Mouse (Mus musculus) testis, adult 2 months (tissue): ENCODE results near the gene Bcas1.

Experiments used
- CTCF ChIP-seq: fragments of 200-500 bp; IDR thresholded peaks from 2 replicates; pipeline ENCODE4 v1.5.1; 2012; ENCODE audit warnings: low read depth, mild to moderate bottlenecking, inconsistent platforms, low read length, moderate library complexity; ENCODE audit not compliant: control insufficient read depth, insufficient read depth, insufficient replicate concordance
- POLR2A ChIP-seq: fragments of 200-500 bp; IDR thresholded peaks from 2 replicates; pipeline ENCODE4 v1.6.1; 2012; ENCODE audit warnings: low read depth, mild to moderate bottlenecking, inconsistent platforms, low read length, moderate library complexity; ENCODE audit not compliant: control insufficient read depth

DNA sequence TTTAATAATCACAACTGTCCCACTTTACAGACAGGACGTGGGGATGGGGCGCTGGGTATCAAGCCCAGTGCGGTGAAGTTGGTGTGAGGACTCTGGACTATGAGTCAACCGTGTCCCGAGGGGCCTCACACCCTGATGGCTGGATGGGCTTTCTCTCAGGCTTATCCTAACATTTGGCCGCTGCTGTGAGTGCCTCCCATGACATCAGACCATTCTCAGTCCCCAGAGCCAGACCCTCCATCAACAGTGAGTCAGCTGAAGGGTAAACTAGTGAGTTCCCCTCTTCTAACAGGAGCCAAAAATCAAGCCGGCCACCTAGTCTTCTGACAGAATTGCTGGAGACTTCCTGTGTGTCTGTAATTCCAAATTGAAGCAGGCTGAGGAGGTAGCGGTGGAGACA, 97.2 kb downstream of the Bcas1 start:
- TF ChIP-seq POLR2A (no peak), CTCF (no peak)
